Mouse (Mus musculus) hindbrain, embryonic 14.5 days (tissue): ENCODE results near the gene Parva. TPM values are rescaled to one million over a fixed set of nuclear protein-coding genes. Genes with fewer than 3 reads are reported as not detected.

Experiments used
- ATAC-seq: fragments of 200-750 bp; cut with Nextera tagmentation; 2 replicates; pipeline ENCODE4 v1.8.0; 2017; ENCODE audit warnings: moderate number of reproducible peaks, mild to moderate bottlenecking, moderate TSS enrichment, moderate library complexity; ENCODE audit not compliant: low FRiP score
- DNase-seq: peaks from one replicate; pipeline ENCODE4 v3.0.0-alpha.2; 2015; ENCODE audit warnings: low spot score
- H3K27ac ChIP-seq: fragments of 300-500 bp; sonication (generic); 2 replicates; pipeline ENCODE4 v1.5.1; 2014; ENCODE audit warnings: mild to moderate bottlenecking, moderate library complexity
- H3K27me3 ChIP-seq: fragments of 300-500 bp; sonication (generic); 2 replicates; pipeline ENCODE4 v1.6.1; 2014; ENCODE audit warnings: mild to moderate bottlenecking, low read length, mixed read lengths; ENCODE audit not compliant: control insufficient read depth, insufficient read depth
- H3K36me3 ChIP-seq: fragments of 300-500 bp; sonication (generic); replicated peaks from 2 replicates; pipeline ENCODE4 v1.6.1; 2014; ENCODE audit not compliant: control insufficient read depth, insufficient read depth
- H3K4me1 ChIP-seq: fragments of 300-500 bp; sonication (generic); replicated peaks from 2 replicates; pipeline ENCODE4 v1.6.1; 2014; ENCODE audit warnings: antibody characterized with exemption, low read length, mixed read lengths; ENCODE audit not compliant: control insufficient read depth, insufficient read depth
- H3K4me2 ChIP-seq: fragments of 300-500 bp; sonication (generic); replicated peaks from 2 replicates; pipeline ENCODE4 v1.6.1; 2014; ENCODE audit warnings: mild to moderate bottlenecking, moderate library complexity
- H3K4me3 ChIP-seq: fragments of 300-500 bp; sonication (generic); replicated peaks from 2 replicates; pipeline ENCODE4 v1.5.1; 2014; ENCODE audit warnings: mild to moderate bottlenecking, low read length
- H3K9ac ChIP-seq: fragments of 300-500 bp; sonication (generic); 2 replicates; pipeline ENCODE4 v1.6.1; 2014
- H3K9me3 ChIP-seq: fragments of 300-500 bp; sonication (generic); 2 replicates; pipeline ENCODE4 v1.6.1; 2016; ENCODE audit warnings: low read length; ENCODE audit not compliant: control insufficient read depth
- WGBS: fragments of 180-500 bp; shearing (Covaris S2); extraction: QIAGEN DNeasy Blood & Tissue Kit; methylation state at CpG from one replicate; pipeline ENCODE4 v1.1.7; 2014; 5-methylcytosine and 5-hydroxymethylcytosine counted together
- polyA plus RNA-seq: library from polyadenylated mRNA; unstranded; fragments of >200 nt; fragmentation: Nextera tagmentation; extraction: Ambion mirVana; gene quantifications from 2 replicates; pipeline ENCODE4 v1.2.1, GENCODE M21; 2014

Parva gene
- polyA plus RNA-seq, 1 experiment from 2014 or later: 28.1 TPM

DNA sequence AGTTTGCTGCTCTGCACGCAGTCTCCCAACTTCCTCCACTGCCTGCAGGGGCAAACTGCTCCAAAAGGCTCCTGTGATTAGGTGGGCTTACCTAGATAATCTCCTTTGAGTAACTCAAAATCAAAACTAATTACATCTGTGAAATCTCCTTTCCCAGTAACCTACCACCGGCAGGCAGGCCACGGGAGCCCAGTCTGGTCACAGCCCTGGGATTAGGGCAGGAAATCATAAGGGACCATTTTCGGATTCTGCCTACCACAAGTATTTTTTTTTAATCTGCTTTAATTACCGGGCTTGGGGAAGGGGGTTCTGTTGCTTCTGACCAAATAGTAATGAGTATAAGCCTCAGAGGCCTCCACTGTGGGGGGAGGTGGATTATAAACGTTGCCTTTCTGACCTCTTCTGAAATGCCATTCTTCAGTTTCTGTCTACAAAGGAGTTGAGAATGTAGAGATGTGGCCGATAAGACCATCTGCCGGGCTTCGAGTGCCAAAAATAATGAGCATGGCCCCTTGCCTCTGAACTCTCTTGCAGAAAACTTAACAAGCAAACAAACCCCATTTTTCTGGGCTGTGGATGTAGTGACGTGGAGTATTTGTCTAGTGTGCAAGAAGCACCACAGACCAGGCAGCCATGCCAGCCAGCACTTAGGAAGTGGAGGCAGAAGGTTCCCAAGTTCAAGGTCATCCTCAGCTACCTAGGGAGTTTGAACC is 83.2 kb downstream of the Parva start:
- Histone ChIP-seq H3K4me1 (no peaks in the 10 kb centered on the region), H3K9me3 (no peaks in the 10 kb centered on the region), H3K4me2 (no peak overlapping the region), H3K27me3 (no peaks in the 10 kb centered on the region), H3K36me3 (no peaks in the 10 kb centered on the region), H3K27ac (no peak overlapping the region; the same call in 1 of the 2 replicates), H3K4me3 (no peak overlapping the region), H3K9ac (no peak overlapping the region)
- DNase-seq (no peak), ATAC-seq (no peak)
- 54% methylated on average over 10 of the region's 10 CpGs for WGBS

DNA sequence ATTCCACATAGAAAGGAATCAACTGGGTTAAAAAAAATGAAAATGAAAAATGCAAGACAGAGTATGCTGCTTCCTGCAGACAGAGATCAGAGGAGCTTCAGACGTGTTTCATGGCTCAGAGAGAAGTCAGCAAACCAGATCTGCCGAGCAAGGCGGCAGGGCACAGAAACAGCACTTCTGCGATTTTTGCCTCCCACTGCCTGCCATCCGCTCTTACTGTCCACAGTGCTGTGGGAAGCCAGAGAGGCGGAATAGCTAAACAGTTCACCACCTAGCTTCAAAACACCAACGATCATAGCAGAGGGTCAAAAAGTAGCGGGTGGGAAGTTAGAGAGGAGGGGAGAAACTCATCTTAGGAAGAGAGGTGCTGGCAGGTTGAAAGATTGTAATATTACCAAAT is 84.0 kb downstream of the Parva start:
- Histone ChIP-seq H3K9ac (no peak overlapping the region), H3K36me3 (no peaks in the 10 kb centered on the region), H3K9me3 (no peaks in the 10 kb centered on the region), H3K4me1 (no peaks in the 10 kb centered on the region), H3K4me2 (no peak overlapping the region), H3K27ac (no peak overlapping the region; the same call in 1 of the 2 replicates), H3K27me3 (no peaks in the 10 kb centered on the region), H3K4me3 (no peak overlapping the region)
- ATAC-seq (no peak), DNase-seq (no peak)
- 77% methylated on average over 8 of the region's 8 CpGs for WGBS

DNA sequence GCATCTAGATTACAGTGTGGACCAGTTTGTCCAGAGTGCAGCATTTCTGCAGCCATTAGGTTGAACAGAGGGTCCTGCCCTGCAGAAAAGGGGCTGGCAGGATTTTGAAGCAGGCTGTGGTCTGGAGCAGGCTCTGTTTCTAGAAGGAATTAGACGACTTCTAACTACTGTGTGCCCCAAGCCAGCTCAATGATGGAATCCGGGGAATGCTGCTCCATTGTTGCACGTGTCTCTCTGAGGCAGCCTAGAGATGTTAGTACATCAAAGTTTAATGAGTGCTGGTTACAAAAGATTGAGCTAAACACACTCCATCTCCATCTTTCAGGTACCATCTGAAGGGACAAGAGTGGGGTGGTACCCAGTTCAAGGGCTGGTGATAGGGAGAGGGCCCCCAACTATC is 85.0 kb downstream of the Parva start:
- H3K4me1 ChIP-seq: no peaks in the 10 kb centered on the region
- no peak overlapping the region for H3K4me2 ChIP-seq
- no peaks in the 10 kb centered on the region for H3K36me3 ChIP-seq
- H3K9ac ChIP-seq: no peak overlapping the region
- DNase-seq (no peak), ATAC-seq (no peak)
- H3K27ac ChIP-seq: no peak overlapping the region
- H3K9me3 ChIP-seq: no peaks in the 10 kb centered on the region
- H3K4me3 ChIP-seq: no peak overlapping the region
- no peaks in the 10 kb centered on the region for H3K27me3 ChIP-seq
- 31% methylated on average over 3 of the region's 3 CpGs for WGBS

DNA sequence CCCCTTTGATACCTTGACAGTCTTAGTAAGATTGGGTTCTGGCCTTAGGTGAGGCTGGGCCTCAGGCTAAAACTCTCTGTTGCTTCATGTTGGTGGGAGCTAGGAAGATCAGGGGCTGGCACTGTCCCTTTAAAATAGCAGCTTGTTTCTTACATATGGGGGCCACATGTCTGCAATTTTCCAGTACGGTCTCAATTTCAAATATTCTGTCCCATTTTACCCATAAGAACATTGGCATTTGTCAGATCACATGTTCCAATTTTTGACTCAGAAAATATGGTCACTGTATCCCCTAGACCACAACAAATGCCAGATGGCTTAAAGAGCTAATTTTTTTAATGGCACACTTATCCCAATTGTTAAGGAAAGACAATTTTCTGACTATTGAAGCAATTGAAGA is 85.6 kb downstream of the Parva start:
- Histone ChIP-seq H3K4me2 (no peak overlapping the region), H3K27me3 (no peaks in the 10 kb centered on the region), H3K4me3 (no peak overlapping the region), H3K9ac (no peak overlapping the region), H3K36me3 (no peaks in the 10 kb centered on the region), H3K9me3 (no peaks in the 10 kb centered on the region), H3K27ac (no peak overlapping the region), H3K4me1 (no peaks in the 10 kb centered on the region)
- ATAC-seq: no peak
- no peak for DNase-seq
- 89% methylated on average over 1 of the region's 1 CpGs for whole genome bisulfite sequencing

DNA sequence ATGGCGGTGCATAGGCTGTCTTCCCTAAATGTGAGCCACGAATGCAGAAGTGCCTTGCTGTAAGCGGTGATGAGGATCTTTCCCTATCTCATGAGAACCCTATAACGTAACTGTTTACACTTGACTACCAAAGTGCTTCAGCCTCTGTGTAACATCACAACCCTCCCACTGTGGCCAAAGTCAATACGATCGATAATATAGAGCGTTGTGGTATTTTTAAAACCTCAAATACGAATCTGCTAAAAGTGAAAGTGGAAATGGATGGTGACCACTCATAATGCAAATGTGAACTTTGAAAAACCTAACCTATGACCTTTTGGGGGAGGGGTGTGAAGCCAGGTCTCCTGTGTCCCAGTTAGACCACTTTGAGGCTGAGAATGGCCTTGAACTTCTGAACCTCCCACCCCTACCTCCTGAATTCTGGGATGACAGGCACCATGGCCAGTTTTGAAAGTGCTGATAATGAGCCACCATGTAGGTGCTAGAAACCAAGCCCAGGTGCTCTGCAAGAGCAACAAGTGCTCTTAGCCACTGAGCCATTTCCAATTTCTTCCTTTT is 87.4 kb downstream of the Parva start:
- Histone ChIP-seq H3K4me2 (no peak overlapping the region), H3K4me1 (no peaks in the 10 kb centered on the region), H3K9me3 (no peaks in the 10 kb centered on the region), H3K27ac (no peak overlapping the region), H3K4me3 (no peak overlapping the region), H3K9ac (no peak overlapping the region), H3K36me3 (no peaks in the 10 kb centered on the region), H3K27me3 (no peaks in the 10 kb centered on the region)
- ATAC-seq (no peak), DNase-seq (no peak)
- 93% methylated on average over 8 of the region's 8 CpGs for WGBS

DNA sequence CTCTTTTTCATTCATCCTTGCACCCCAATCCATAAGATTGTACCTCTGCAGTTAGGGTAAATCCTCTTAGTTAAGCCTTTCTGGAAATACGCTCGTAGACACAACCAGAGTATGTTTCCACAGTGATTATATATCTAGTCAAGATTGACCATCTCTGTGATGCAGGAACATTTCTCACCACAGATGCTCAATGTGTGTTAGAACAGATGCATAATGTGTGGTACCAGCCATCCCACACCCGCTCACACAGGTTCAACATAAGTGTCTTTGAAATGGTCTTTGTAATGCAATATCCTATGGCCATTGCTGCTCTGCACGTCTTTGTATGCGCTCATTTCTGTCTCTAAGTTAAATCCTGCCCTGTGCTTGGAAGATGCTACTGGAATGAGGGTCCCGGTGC is 98.2 kb downstream of the Parva start:
- no peak overlapping the region for H3K27ac ChIP-seq
- H3K4me3 ChIP-seq: no peak overlapping the region
- 88% methylated on average over 6 of the region's 6 CpGs for WGBS
- H3K4me2 ChIP-seq: no peak overlapping the region
- H3K36me3 ChIP-seq: no peaks in the 10 kb centered on the region
- H3K4me1 ChIP-seq: no peaks in the 10 kb centered on the region
- no peaks in the 10 kb centered on the region for H3K9me3 ChIP-seq
- no peaks in the 10 kb centered on the region for H3K27me3 ChIP-seq
- no peak for ATAC-seq
- no peak overlapping the region for H3K9ac ChIP-seq
- DNase-seq: no peak

DNA sequence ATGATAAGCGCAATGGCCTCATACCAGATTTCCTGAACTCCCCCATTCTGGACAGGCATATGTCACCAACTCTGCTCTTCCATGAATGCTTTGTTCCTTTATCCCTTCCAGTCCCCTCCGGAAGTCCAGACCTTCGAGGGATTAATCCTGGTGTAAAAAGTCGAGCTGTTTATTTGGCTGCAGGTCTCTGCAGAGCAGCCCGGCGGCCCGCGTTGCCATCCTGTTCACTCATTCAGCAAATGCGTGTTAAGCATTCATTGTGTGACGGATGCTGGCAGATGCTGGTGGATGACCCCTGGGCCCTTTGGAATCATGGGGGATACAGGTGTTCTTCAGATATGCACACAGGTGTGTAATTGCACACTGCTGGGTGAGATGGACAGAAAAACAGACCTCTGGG is 98.9 kb downstream of the Parva start:
- no peaks in the 10 kb centered on the region for H3K36me3 ChIP-seq
- no peak overlapping the region for H3K27ac ChIP-seq
- no peak overlapping the region for H3K4me2 ChIP-seq
- no peaks in the 10 kb centered on the region for H3K9me3 ChIP-seq
- no peak for ATAC-seq
- no peak overlapping the region for H3K9ac ChIP-seq
- DNase-seq: no peak
- no peaks in the 10 kb centered on the region for H3K27me3 ChIP-seq
- WGBS: 68% methylated on average over 10 of the region's 10 CpGs
- no peaks in the 10 kb centered on the region for H3K4me1 ChIP-seq
- H3K4me3 ChIP-seq: no peak overlapping the region

DNA sequence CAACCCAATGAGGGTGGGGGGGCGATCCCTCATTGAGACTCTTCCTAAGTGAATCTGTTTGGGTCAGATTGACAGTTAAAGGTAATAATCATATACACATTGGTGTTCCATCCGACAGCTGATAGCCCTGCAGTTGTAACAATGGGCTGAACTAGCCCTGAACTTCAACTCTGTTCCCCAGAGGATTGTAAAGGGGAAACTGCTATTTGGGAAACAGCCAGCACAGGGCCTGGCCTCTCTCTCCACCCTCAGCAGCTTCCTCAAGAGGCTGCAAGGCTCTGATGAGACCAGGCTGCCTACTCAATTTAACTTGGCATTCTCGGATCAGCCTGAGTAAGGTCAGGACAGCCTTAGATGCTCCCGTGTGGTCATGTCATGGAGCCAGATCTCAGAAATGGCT is 99.9 kb downstream of the Parva start:
- WGBS: 85% methylated on average over 4 of the region's 4 CpGs

DNA sequence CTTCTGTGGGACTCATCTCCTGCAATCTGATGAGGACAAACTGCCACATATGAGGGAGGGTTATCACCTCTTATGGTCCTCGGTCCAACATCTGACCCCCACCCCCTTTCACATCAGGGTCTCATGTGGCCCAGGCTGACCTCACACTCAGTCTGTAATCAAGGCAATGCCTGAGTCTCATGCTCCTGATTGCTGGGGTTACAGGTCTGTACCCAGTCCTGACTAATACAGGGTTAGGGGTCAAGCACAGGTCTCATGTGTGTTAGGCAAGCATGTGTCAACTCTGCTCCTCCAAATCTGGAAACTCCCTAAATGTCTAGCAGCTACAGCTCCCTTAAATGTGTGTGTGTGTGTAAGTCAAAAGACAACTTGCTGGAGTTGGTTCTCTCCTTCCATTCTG is 100.8 kb downstream of the Parva start:
- no peak for ATAC-seq
- WGBS: 92% methylated on average over 1 of the region's 1 CpGs
- no peak overlapping the region for H3K4me3 ChIP-seq
- no peaks in the 10 kb centered on the region for H3K36me3 ChIP-seq
- DNase-seq: no peak
- H3K4me1 ChIP-seq: no peaks in the 10 kb centered on the region
- no peak overlapping the region for H3K4me2 ChIP-seq
- H3K27me3 ChIP-seq: no peaks in the 10 kb centered on the region
- no peaks in the 10 kb centered on the region for H3K9me3 ChIP-seq
- H3K27ac ChIP-seq: no peak overlapping the region
- no peak overlapping the region for H3K9ac ChIP-seq

More for the DNA sequence above, 99.9 kb downstream of the Parva start:
- H3K27me3 ChIP-seq: no peaks in the 10 kb centered on the region
- H3K36me3 ChIP-seq: no peaks in the 10 kb centered on the region
- H3K4me1 ChIP-seq: no peaks in the 10 kb centered on the region
- no peak overlapping the region for H3K9ac ChIP-seq
- no peak overlapping the region for H3K4me3 ChIP-seq
- H3K27ac ChIP-seq: no peak overlapping the region
- H3K4me2 ChIP-seq: no peak overlapping the region
- ATAC-seq (no peak), DNase-seq (no peak)
- no peaks in the 10 kb centered on the region for H3K9me3 ChIP-seq
